Mouse (Mus musculus) kidney, postnatal 0 days (tissue): Measurements from ENCODE around the gene Dennd1a. TPM values are rescaled to one million over a fixed set of nuclear protein-coding genes. Genes with fewer than 3 reads are reported as not detected.
A peak's percentile ranks its signal among the peaks of the same experiment; 100 is the strongest.

ENCODE experiments used
- ATAC-seq: fragments of 200-750 bp; cut with Nextera tagmentation; replicated peaks from 2 replicates; pipeline ENCODE4 v1.8.0; 2017; ENCODE audit warnings: low read depth, moderate number of reproducible peaks, moderate TSS enrichment, moderate library complexity; ENCODE audit not compliant: low FRiP score
- DNase-seq: peaks from one replicate; pipeline ENCODE4 v3.0.0-alpha.2; 2016; ENCODE audit warnings: low spot score
- H3K27ac ChIP-seq: fragments of 300-500 bp; sonication (generic); 2 replicates; pipeline ENCODE4 v1.5.1; 2014; ENCODE audit warnings: mild to moderate bottlenecking
- H3K27me3 ChIP-seq: fragments of 300-500 bp; sonication (generic); 2 replicates; pipeline ENCODE4 v1.6.1; 2014; ENCODE audit warnings: low read length, mixed read lengths; ENCODE audit not compliant: insufficient read depth
- H3K36me3 ChIP-seq: fragments of 300-500 bp; sonication (generic); 2 replicates; pipeline ENCODE4 v1.6.1; 2014; ENCODE audit warnings: low read length, mixed read lengths; ENCODE audit not compliant: insufficient read depth
- H3K4me1 ChIP-seq: fragments of 300-500 bp; sonication (generic); replicated peaks from 2 replicates; pipeline ENCODE4 v1.6.1; 2014; ENCODE audit warnings: antibody characterized with exemption, low read length, mixed read lengths; ENCODE audit not compliant: insufficient read depth
- H3K4me2 ChIP-seq: fragments of 300-500 bp; sonication (generic); 2 replicates; pipeline ENCODE4 v1.6.1; 2014; ENCODE audit warnings: mild to moderate bottlenecking, low read length, moderate library complexity, mixed read lengths
- H3K4me3 ChIP-seq: fragments of 300-500 bp; sonication (generic); replicated peaks from 2 replicates; pipeline ENCODE4 v1.5.1; 2014; ENCODE audit warnings: low read depth, low read length
- H3K9ac ChIP-seq: fragments of 300-500 bp; sonication (generic); 2 replicates; pipeline ENCODE4 v1.6.1; 2014; ENCODE audit warnings: low read depth, low read length
- H3K9me3 ChIP-seq: fragments of 300-500 bp; sonication (generic); replicated peaks from 2 replicates; pipeline ENCODE4 v1.6.1; 2016; ENCODE audit warnings: low read length, inconsistent platforms, mixed read lengths
- CTCF ChIP-seq: IDR thresholded peaks from 2 replicates; pipeline ENCODE4 v1.5.1; 2016; ENCODE audit warnings: antibody characterized with exemption, low read depth, mild to moderate bottlenecking, moderate library complexity
- WGBS: fragments of 180-500 bp; shearing (Covaris S2); extraction: QIAGEN DNeasy Blood & Tissue Kit; methylation state at CpG from one replicate; pipeline ENCODE4 v1.1.7; 2014; 5-methylcytosine and 5-hydroxymethylcytosine counted together
- polyA plus RNA-seq: library from polyadenylated mRNA; unstranded; fragments of >200 nt; fragmentation: Nextera tagmentation; extraction: Ambion mirVana; gene quantifications from 2 replicates; pipeline ENCODE4 v1.2.1, GENCODE M21; 2015

Dennd1a gene
- polyA plus RNA-seq, 1 experiment from 2014 or later, result 10.6 TPM

DNA sequence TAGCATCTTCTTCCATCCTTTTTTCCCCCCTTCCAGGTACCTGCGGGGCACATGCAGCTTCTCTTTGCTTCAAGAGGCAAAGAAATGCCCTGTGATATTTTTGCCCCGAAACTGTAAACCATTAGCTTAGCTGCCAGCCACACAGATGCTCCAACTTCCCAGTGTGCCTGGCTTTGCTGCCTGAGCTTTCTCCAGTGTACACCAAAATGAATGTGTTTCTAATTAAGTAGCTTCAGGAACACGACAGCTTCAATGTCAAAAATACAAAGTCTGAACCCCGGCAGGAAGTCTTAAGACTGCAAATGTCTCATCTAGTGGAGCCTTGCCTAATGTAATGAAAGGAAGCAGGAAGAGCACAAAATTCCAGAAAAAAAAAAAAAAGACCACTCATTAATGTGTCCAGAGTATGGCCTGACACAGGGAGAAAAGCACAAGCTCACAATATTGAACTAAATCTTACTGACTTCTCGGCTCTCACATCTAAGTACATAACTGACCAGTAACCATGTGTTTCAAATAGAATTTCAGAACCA lies 301.4 kb downstream of the Dennd1a start:
- DNase-seq (peak; percentile 58), ATAC-seq (no peak)
- Histone ChIP-seq H3K4me2 (no peak overlapping the region), H3K4me1 (0 out of 2 replicates have a peak, but pooled peaks cover 7% of the 10 kb centered on the region), H3K9me3 (no peaks in the 10 kb centered on the region), H3K36me3 (no peaks in the 10 kb centered on the region; the same call in 1 of the 2 replicates), H3K4me3 (no peak overlapping the region), H3K27ac (0 out of 2 replicates have a peak overlapping the region, but pooled peaks have one; percentile 36), H3K9ac (no peak overlapping the region), H3K27me3 (no peaks in the 10 kb centered on the region)
- TF ChIP-seq CTCF, result no peak
- 50% methylated on average over 5 of the region's 5 CpGs for WGBS

DNA sequence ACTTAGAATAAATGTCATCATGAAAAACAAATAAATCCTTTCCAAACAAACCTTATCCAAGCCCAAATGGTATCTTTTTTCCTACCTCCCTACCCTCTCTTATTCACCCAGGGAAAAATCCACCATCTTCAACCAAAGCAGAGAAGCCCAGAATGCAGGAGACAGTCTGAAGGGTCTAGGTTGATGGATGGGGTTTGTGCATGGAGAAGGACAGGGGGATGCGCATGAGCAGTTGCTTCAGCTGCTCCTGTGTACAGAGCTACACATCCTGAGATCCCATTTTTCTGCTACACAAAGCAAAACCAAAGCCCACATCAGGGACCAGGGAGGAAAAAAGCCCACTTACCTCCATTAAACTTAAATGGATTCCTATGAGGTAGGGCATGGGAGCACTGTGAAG lies 304.5 kb downstream of the Dennd1a start:
- ATAC-seq (no peak), DNase-seq (peak; percentile 28)
- Histone ChIP-seq H3K27me3 (no peaks in the 10 kb centered on the region), H3K4me3 (no peak overlapping the region), H3K9me3 (no peaks in the 10 kb centered on the region), H3K27ac (no peak overlapping the region), H3K36me3 (no peaks in the 10 kb centered on the region; the same call in 1 of the 2 replicates), H3K9ac (no peak overlapping the region), H3K4me2 (no peak overlapping the region), H3K4me1 (0 out of 2 replicates have a peak, but pooled peaks cover 7% of the 10 kb centered on the region)
- 76% methylated on average over 1 of the region's 1 CpGs for WGBS
- no peak for TF ChIP-seq CTCF

DNA sequence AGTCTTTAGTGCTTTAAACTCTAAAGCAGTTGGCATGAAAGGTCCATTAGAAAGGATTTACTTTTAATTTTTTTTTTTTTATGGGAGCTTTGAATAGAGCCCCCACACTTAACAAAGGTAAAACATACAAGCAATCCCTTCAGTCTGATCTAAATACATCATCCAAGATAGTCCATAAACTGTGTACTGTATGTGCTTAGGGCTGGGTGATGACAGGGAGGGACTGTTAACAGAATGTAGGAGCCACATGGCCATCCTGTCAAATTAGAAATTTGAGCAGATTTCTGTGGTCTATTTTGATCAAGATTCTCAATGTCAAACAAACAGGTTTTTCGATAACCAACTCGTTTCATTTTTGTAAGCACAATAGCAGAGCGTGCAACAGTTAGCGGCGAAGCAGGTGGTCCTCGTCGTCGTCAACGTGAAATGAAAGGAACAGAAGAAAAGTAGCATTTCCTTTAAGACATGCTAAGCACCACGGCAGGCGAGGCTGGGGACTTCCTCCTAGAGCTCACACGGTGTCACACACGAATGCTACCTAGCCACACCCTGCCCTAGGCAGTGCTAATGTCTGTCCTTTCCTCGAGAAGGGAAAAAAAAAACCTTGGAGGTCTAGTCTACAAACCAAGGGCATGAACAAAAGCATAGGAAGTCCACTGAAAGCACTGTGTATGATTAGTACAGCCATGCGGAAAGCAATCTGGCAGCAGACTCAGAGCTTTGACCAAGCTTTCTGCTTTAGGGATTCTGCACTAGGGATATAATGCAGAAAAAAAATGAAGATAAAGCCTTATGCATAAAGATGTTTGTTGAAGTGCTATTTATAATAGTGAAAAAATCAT lies 305.4 kb downstream of the Dennd1a start:
- no peaks in the 10 kb centered on the region for H3K27me3 ChIP-seq
- 47% methylated on average over 15 of the region's 15 CpGs for WGBS
- no peak overlapping the region for H3K27ac ChIP-seq
- DNase-seq, result no peak
- H3K9ac ChIP-seq, result no peak overlapping the region
- H3K4me2 ChIP-seq, result no peak overlapping the region; the same call in 1 of the 2 replicates
- no peak for ATAC-seq
- no peaks in the 10 kb centered on the region for H3K9me3 ChIP-seq
- H3K4me3 ChIP-seq, result no peak overlapping the region
- no peak for TF ChIP-seq CTCF
- 0 out of 2 replicates have a peak, but pooled peaks cover 7% of the 10 kb centered on the region for H3K4me1 ChIP-seq
- no peaks in the 10 kb centered on the region; the same call in 1 of the 2 replicates for H3K36me3 ChIP-seq

DNA sequence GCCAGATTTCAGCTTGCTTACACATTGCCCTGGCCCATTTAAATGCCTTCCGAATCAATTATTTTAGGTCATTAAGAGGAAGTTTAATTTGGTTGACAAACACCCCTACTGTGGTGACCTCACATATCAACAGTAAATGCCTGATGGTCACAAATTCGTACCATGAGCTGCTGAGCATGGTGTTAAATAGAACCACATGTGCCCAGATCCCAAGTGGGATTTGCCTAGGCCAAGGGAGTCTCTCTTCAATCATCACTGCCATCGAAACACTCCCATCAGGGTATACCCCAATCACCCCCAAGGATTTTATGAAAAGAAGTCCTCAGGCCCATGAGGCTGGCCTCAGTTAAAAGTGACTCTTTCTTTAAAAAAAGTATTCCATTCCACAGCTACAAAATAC lies 313.0 kb downstream of the Dennd1a start:
- Histone ChIP-seq H3K4me3 (no peak overlapping the region), H3K27ac (no peak overlapping the region), H3K36me3 (no peaks in the 10 kb centered on the region), H3K4me1 (no peaks in the 10 kb centered on the region), H3K27me3 (no peaks in the 10 kb centered on the region), H3K9me3 (no peaks in the 10 kb centered on the region), H3K4me2 (no peak overlapping the region), H3K9ac (no peak overlapping the region)
- ATAC-seq, result no peak
- DNase-seq, result no peak
- WGBS, result 85% methylated on average over 3 of the region's 3 CpGs
- no peak for TF ChIP-seq CTCF

DNA sequence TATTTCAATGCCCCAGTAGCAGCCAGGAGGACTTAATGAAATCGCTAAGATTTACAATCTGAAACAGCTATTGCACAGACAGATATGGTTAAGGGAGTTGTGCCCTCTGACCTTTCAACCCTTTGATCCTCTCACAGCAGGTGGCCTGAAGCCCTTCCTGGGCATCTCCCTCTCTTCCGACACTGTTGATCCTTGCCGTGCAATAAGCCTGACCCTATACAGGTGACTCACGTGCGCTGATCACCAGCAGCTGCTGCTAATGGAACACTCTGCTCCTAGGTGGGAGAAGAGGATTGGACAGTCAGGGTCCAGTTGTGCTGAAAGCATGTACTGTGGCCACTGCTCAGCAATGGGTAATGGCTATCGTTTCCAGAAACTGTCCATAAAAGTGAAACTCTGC lies 314.6 kb downstream of the Dennd1a start:
- ATAC-seq (0 out of 2 replicates have a peak, but pooled peaks have one; percentile 13), DNase-seq (no peak)
- H3K27me3 ChIP-seq, result no peaks in the 10 kb centered on the region
- 30% methylated on average over 6 of the region's 6 CpGs for WGBS
- no peaks in the 10 kb centered on the region for H3K36me3 ChIP-seq
- H3K9me3 ChIP-seq, result no peaks in the 10 kb centered on the region
- no peak overlapping the region for H3K9ac ChIP-seq
- H3K27ac ChIP-seq, result no peak overlapping the region
- H3K4me3 ChIP-seq, result no peak overlapping the region
- H3K4me2 ChIP-seq, result no peak overlapping the region
- no peak for TF ChIP-seq CTCF
- H3K4me1 ChIP-seq, result no peaks in the 10 kb centered on the region

DNA sequence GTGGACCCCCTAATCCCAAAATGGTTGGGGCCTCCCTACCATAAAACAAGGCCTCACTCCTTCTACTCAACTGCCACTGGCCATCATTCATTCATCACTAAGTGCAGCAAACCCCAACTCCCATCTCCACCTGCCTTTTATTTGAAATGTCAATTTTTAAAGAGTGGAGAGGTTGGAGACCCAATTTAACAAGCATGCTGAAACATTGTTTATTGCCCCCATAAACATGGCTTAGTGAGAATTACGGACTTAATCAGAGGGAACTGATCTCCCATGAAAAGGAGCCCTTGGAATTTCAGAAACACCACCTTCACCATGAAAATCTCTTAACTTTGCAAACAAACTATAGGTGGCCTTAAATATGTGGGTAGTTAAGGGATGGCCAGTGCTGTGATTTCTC lies 315.5 kb downstream of the Dennd1a start:
- no peak for TF ChIP-seq CTCF
- no peak overlapping the region for H3K4me2 ChIP-seq
- H3K4me3 ChIP-seq, result no peak overlapping the region
- ATAC-seq, result no peak
- no peaks in the 10 kb centered on the region for H3K36me3 ChIP-seq
- no peak overlapping the region for H3K27ac ChIP-seq
- H3K27me3 ChIP-seq, result no peaks in the 10 kb centered on the region
- H3K4me1 ChIP-seq, result no peaks in the 10 kb centered on the region
- DNase-seq, result peak; percentile 29
- no peak overlapping the region for H3K9ac ChIP-seq
- no peaks in the 10 kb centered on the region for H3K9me3 ChIP-seq
- 46% methylated on average over 1 of the region's 1 CpGs for WGBS
